Mouse (Mus musculus) stomach, embryonic 16.5 days (tissue): ENCODE results near the gene Slit3. TPM values are rescaled to one million over a fixed set of nuclear protein-coding genes. Genes with fewer than 3 reads are reported as not detected.

Experiments
- ATAC-seq: fragments of 200-750 bp; cut with Nextera tagmentation; 2 replicates; pipeline ENCODE4 v1.8.0; 2017; ENCODE audit warnings: moderate number of reproducible peaks, moderate TSS enrichment; ENCODE audit not compliant: insufficient read depth, low FRiP score
- H3K27ac ChIP-seq: fragments of 300-500 bp; sonication (generic); 2 replicates; pipeline ENCODE4 v1.5.1; 2014; ENCODE audit warnings: low read length
- H3K27me3 ChIP-seq: fragments of 300-500 bp; sonication (generic); 2 replicates; pipeline ENCODE4 v1.6.1; 2014; ENCODE audit warnings: low read length, control low read depth, mixed read lengths; ENCODE audit not compliant: control insufficient read depth, insufficient read depth
- H3K36me3 ChIP-seq: fragments of 300-500 bp; sonication (generic); 2 replicates; pipeline ENCODE4 v1.6.1; 2014; ENCODE audit warnings: low read length; ENCODE audit not compliant: control insufficient read depth, insufficient read depth
- H3K4me1 ChIP-seq: fragments of 300-500 bp; sonication (generic); 2 replicates; pipeline ENCODE4 v1.6.1; 2014; ENCODE audit warnings: low read length, control low read depth, mixed read lengths; ENCODE audit not compliant: control insufficient read depth, insufficient read depth
- H3K4me2 ChIP-seq: fragments of 300-500 bp; sonication (generic); 2 replicates; pipeline ENCODE4 v1.6.1; 2014; ENCODE audit warnings: low read depth, low read length, mixed read lengths
- H3K4me3 ChIP-seq: fragments of 300-500 bp; sonication (generic); replicated peaks from 2 replicates; pipeline ENCODE4 v1.5.1; 2014; ENCODE audit warnings: mild to moderate bottlenecking, low read length
- H3K9ac ChIP-seq: fragments of 300-500 bp; sonication (generic); 2 replicates; pipeline ENCODE4 v1.6.1; 2014; ENCODE audit warnings: low read length
- H3K9me3 ChIP-seq: fragments of 300-500 bp; sonication (generic); replicated peaks from 2 replicates; pipeline ENCODE4 v1.6.1; 2016; ENCODE audit warnings: low read length, control low read depth; ENCODE audit not compliant: control insufficient read depth
- WGBS: fragments of 180-500 bp; shearing (Covaris S2); extraction: QIAGEN DNeasy Blood & Tissue Kit; methylation state at CpG from one replicate; pipeline ENCODE4 v1.1.7; 2014; 5-methylcytosine and 5-hydroxymethylcytosine counted together
- polyA plus RNA-seq: library from polyadenylated mRNA; unstranded; fragments of >200 nt; fragmentation: Nextera tagmentation; extraction: Ambion mirVana; gene quantifications from 2 replicates; pipeline ENCODE4 v1.2.1, GENCODE M21; 2015

The Slit3 gene
- polyA plus RNA-seq, 1 experiment from 2014 or later, result 9.4 TPM

GRCm38 (mm10) chr11:35473617-35473996 is 352.6 kb downstream of the Slit3 start:
- WGBS, result 69% methylated on average over 5 of the region's 5 CpGs
- no peak overlapping the region for H3K9ac ChIP-seq
- no peaks in the 10 kb centered on the region for H3K4me1 ChIP-seq
- no peak overlapping the region for H3K4me2 ChIP-seq
- H3K27ac ChIP-seq, result no peak overlapping the region
- no peaks in the 10 kb centered on the region for H3K27me3 ChIP-seq
- no peak overlapping the region for H3K4me3 ChIP-seq
- no peaks in the 10 kb centered on the region for H3K36me3 ChIP-seq
- H3K9me3 ChIP-seq, result no peaks in the 10 kb centered on the region
- ATAC-seq, result no peak

- no peaks in the 10 kb centered on the region for H3K9me3 ChIP-seq
- ATAC-seq, result no peak
- no peak overlapping the region for H3K27ac ChIP-seq
- H3K27me3 ChIP-seq, result no peaks in the 10 kb centered on the region
- H3K4me3 ChIP-seq, result no peak overlapping the region
- no peaks in the 10 kb centered on the region for H3K36me3 ChIP-seq
- WGBS, result 41% methylated on average over 8 of the region's 8 CpGs
- H3K9ac ChIP-seq, result no peak overlapping the region
- peaks cover 8% of the 10 kb centered on the region; the same call in 1 of the 2 replicates for H3K4me1 ChIP-seq
- H3K4me2 ChIP-seq, result no peak overlapping the region
Observed at GRCm38 (mm10) chr11:35480146-35480545, 359.1 kb downstream of the Slit3 start.

GRCm38 (mm10) chr11:35481611-35482363 is 360.8 kb downstream of the Slit3 start:
- peaks cover 8% of the 10 kb centered on the region; the same call in 1 of the 2 replicates for H3K4me1 ChIP-seq
- no peaks in the 10 kb centered on the region for H3K27me3 ChIP-seq
- H3K27ac ChIP-seq, result no peak overlapping the region
- H3K4me3 ChIP-seq, result no peak overlapping the region
- no peaks in the 10 kb centered on the region for H3K36me3 ChIP-seq
- ATAC-seq, result no peak
- H3K4me2 ChIP-seq, result no peak overlapping the region
- H3K9me3 ChIP-seq, result no peaks in the 10 kb centered on the region
- no peak overlapping the region for H3K9ac ChIP-seq
- WGBS, result 76% methylated on average over 9 of the region's 9 CpGs

GRCm38 (mm10) chr11:35487966-35488365 is 366.9 kb downstream of the Slit3 start:
- H3K27me3 ChIP-seq, result no peaks in the 10 kb centered on the region
- H3K36me3 ChIP-seq, result no peaks in the 10 kb centered on the region
- H3K4me1 ChIP-seq, result no peaks in the 10 kb centered on the region
- no peak overlapping the region for H3K4me2 ChIP-seq
- ATAC-seq, result no peak
- 89% methylated on average over 5 of the region's 5 CpGs for WGBS
- H3K9me3 ChIP-seq, result no peaks in the 10 kb centered on the region
- no peak overlapping the region for H3K27ac ChIP-seq
- H3K9ac ChIP-seq, result no peak overlapping the region
- no peak overlapping the region for H3K4me3 ChIP-seq

GRCm38 (mm10) chr11:35491701-35492100 is 370.7 kb downstream of the Slit3 start:
- Histone ChIP-seq H3K4me3 (no peak overlapping the region), H3K4me1 (0 out of 2 replicates have a peak, but pooled peaks cover 5% of the 10 kb centered on the region), H3K27ac (no peak overlapping the region), H3K36me3 (no peaks in the 10 kb centered on the region), H3K9me3 (no peaks in the 10 kb centered on the region), H3K9ac (no peak overlapping the region), H3K27me3 (no peaks in the 10 kb centered on the region), H3K4me2 (no peak overlapping the region)
- no peak for ATAC-seq
- 52% methylated on average over 5 of the region's 5 CpGs for WGBS

- ATAC-seq, result no peak
- no peak overlapping the region for H3K9ac ChIP-seq
- no peaks in the 10 kb centered on the region for H3K9me3 ChIP-seq
- 0 out of 2 replicates have a peak, but pooled peaks cover 6% of the 10 kb centered on the region for H3K4me1 ChIP-seq
- H3K36me3 ChIP-seq, result no peaks in the 10 kb centered on the region
- H3K4me2 ChIP-seq, result no peak overlapping the region
- H3K27me3 ChIP-seq, result no peaks in the 10 kb centered on the region
- no peak overlapping the region for H3K4me3 ChIP-seq
- H3K27ac ChIP-seq, result no peak overlapping the region
- 76% methylated on average over 10 of the region's 10 CpGs for WGBS
Observed at GRCm38 (mm10) chr11:35496874-35497273, 375.9 kb downstream of the Slit3 start.

- no peaks in the 10 kb centered on the region for H3K9me3 ChIP-seq
- H3K27me3 ChIP-seq, result no peaks in the 10 kb centered on the region
- no peak overlapping the region for H3K4me3 ChIP-seq
- no peak overlapping the region for H3K9ac ChIP-seq
- WGBS, result 83% methylated on average over 8 of the region's 8 CpGs
- no peak overlapping the region for H3K4me2 ChIP-seq
- H3K36me3 ChIP-seq, result no peaks in the 10 kb centered on the region
- H3K4me1 ChIP-seq, result 0 out of 2 replicates have a peak, but pooled peaks cover 6% of the 10 kb centered on the region
- no peak overlapping the region for H3K27ac ChIP-seq
- ATAC-seq, result no peak
Observed at GRCm38 (mm10) chr11:35497961-35498360, 376.9 kb downstream of the Slit3 start.

- no peaks in the 10 kb centered on the region for H3K27me3 ChIP-seq
- no peak overlapping the region for H3K4me3 ChIP-seq
- no peak overlapping the region for H3K27ac ChIP-seq
- no peaks in the 10 kb centered on the region for H3K9me3 ChIP-seq
- no peak overlapping the region for H3K4me2 ChIP-seq
- no peak overlapping the region for H3K9ac ChIP-seq
- 28% methylated on average over 3 of the region's 3 CpGs for WGBS
- no peak for ATAC-seq
- H3K4me1 ChIP-seq, result no peaks in the 10 kb centered on the region
- no peaks in the 10 kb centered on the region for H3K36me3 ChIP-seq
Observed at GRCm38 (mm10) chr11:35502128-35502527, 381.1 kb downstream of the Slit3 start.

GRCm38 (mm10) chr11:35504051-35504450 is 383.0 kb downstream of the Slit3 start:
- Histone ChIP-seq H3K9me3 (no peaks in the 10 kb centered on the region), H3K36me3 (no peaks in the 10 kb centered on the region), H3K9ac (no peak overlapping the region), H3K4me3 (no peak overlapping the region), H3K27ac (no peak overlapping the region), H3K27me3 (no peaks in the 10 kb centered on the region), H3K4me2 (no peak overlapping the region), H3K4me1 (no peaks in the 10 kb centered on the region)
- 43% methylated on average over 5 of the region's 5 CpGs for WGBS
- ATAC-seq, result no peak
